Mouse (Mus musculus): ENCODE data around the gene Xxylt1. TPM values are rescaled to one million over a fixed set of nuclear protein-coding genes. Genes with fewer than 3 reads are reported as not detected.

Xxylt1 gene
- polyA plus RNA-seq, 1 experiment from 2014 or later = 26.8 TPM

DNA sequence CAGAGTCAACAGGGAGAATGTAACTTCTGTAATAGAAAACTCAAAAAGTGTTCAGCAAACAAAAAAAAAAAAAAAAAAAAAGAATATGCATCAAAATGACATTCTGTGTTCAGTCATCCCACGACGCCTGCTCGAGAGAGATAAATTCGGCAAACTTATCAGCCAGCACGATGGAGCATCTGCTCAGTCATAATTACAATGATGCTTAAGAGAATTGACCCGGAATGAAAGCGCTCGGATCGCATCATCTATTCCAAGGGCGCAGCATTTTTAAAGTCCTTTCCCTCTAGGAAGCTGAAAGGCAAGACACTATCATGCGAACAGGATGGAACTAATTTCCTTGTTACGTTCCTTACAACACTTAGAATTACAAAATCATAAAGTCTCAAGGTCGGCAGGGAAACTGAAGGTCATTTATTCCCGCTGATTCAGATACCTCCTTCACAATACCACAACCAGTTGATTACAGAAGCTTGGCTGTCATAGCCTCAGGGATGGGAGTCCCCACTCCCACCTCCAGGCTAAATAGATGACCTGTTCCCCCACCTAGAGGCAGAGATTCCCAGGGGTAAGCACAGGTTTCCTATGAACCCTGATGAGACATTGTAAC lies 165.5 kb downstream of the Xxylt1 start:
- 70% methylated on average over 14 of the region's 14 CpGs for WGBS
- no peak for DNase-seq

More for the DNA sequence above, 165.5 kb downstream of the Xxylt1 start:
- H3K4me2 ChIP-seq = no peak overlapping the region
- no peak overlapping the region for H3K9ac ChIP-seq
- no peak overlapping the region for H3K27ac ChIP-seq (ENCODE audit: low read depth)
- no peaks in the 10 kb centered on the region for H3K36me3 ChIP-seq (ENCODE audit: insufficient read depth)
- H3K27me3 ChIP-seq (ENCODE audit: insufficient read depth, low read length) = no peaks in the 10 kb centered on the region
- no peak overlapping the region for H3K4me3 ChIP-seq (ENCODE audit: low read depth, low read length)
- no peaks in the 10 kb centered on the region for H3K4me1 ChIP-seq (ENCODE audit: insufficient read depth)
- H3K9me3 ChIP-seq (ENCODE audit: low read depth, low read length) = 0 out of 2 replicates have a peak, but pooled peaks cover 3% of the 10 kb centered on the region
- no peak for TF ChIP-seq CTCF (IDR thresholded peaks at IDR 0.05; ENCODE audit: low read depth)
- no peak for ATAC-seq (ENCODE audit: insufficient read depth)

Other genes starting within 250 kb of the Xxylt1 start
- gene Acap2, start 119.8 kb upstream of the Xxylt1 start, polyA plus RNA-seq (2014; fragmentation: Nextera tagmentation; extraction: Ambion mirVana) = 32.2 and 33.0 TPM in 2 replicates
- gene Ppp1r2, start 193.8 kb upstream of the Xxylt1 start, polyA plus RNA-seq (2014; fragmentation: Nextera tagmentation; extraction: Ambion mirVana) = 102 and 104 TPM in 2 replicates
- not detected in 2 replicates for gene Apod, start 233.4 kb upstream of the Xxylt1 start, polyA plus RNA-seq (2014; fragmentation: Nextera tagmentation; extraction: Ambion mirVana)

Measured in lung, embryonic 14.5 days (tissue).